Mouse (Mus musculus) kidney, embryonic 14.5 days (tissue): Measurements from ENCODE around the gene Lrrc72. TPM values are rescaled to one million over a fixed set of nuclear protein-coding genes. Genes with fewer than 3 reads are reported as not detected.

Experiments used
- ATAC-seq: fragments of 200-750 bp; cut with Nextera tagmentation; 2 replicates; pipeline ENCODE4 v1.8.0; 2017; ENCODE audit warnings: moderate number of reproducible peaks, mild to moderate bottlenecking, moderate TSS enrichment, moderate library complexity; ENCODE audit not compliant: low FRiP score, low TSS enrichment
- H3K27ac ChIP-seq: fragments of 300-500 bp; sonication (generic); 2 replicates; pipeline ENCODE4 v1.5.1; 2014; ENCODE audit warnings: low read depth, mild to moderate bottlenecking, low read length, moderate library complexity, mixed read lengths
- H3K27me3 ChIP-seq: fragments of 300-500 bp; sonication (generic); 2 replicates; pipeline ENCODE4 v1.6.1; 2014; ENCODE audit warnings: mild to moderate bottlenecking, low read length; ENCODE audit not compliant: control insufficient read depth, insufficient read depth
- H3K36me3 ChIP-seq: fragments of 300-500 bp; sonication (generic); 2 replicates; pipeline ENCODE4 v1.6.1; 2014; ENCODE audit warnings: low read length, mixed read lengths; ENCODE audit not compliant: control insufficient read depth, insufficient read depth
- H3K4me1 ChIP-seq: fragments of 300-500 bp; sonication (generic); 2 replicates; pipeline ENCODE4 v1.6.1; 2014; ENCODE audit warnings: low read length, mixed read lengths; ENCODE audit not compliant: control insufficient read depth, insufficient read depth
- H3K4me2 ChIP-seq: fragments of 300-500 bp; sonication (generic); replicated peaks from 2 replicates; pipeline ENCODE4 v1.6.1; 2014; ENCODE audit warnings: low read depth, mild to moderate bottlenecking, low read length
- H3K4me3 ChIP-seq: fragments of 300-500 bp; sonication (generic); 2 replicates; pipeline ENCODE4 v1.5.1; 2014; ENCODE audit warnings: mild to moderate bottlenecking, low read length
- H3K9ac ChIP-seq: fragments of 300-500 bp; sonication (generic); 2 replicates; pipeline ENCODE4 v1.6.1; 2014; ENCODE audit warnings: low read depth, mild to moderate bottlenecking, low read length, moderate library complexity
- H3K9me3 ChIP-seq: fragments of 300-500 bp; sonication (generic); 2 replicates; pipeline ENCODE4 v1.6.1; 2016; ENCODE audit warnings: low read length; ENCODE audit not compliant: control insufficient read depth
- WGBS: fragments of 180-500 bp; shearing (Covaris S2); extraction: QIAGEN DNeasy Blood & Tissue Kit; methylation state at CpG from one replicate; pipeline ENCODE4 v1.1.7; 2014; 5-methylcytosine and 5-hydroxymethylcytosine counted together
- polyA plus RNA-seq: library from polyadenylated mRNA; unstranded; fragments of >200 nt; fragmentation: Nextera tagmentation; extraction: Ambion mirVana; gene quantifications from 2 replicates; pipeline ENCODE4 v1.2.1, GENCODE M21; 2014

Gene Lrrc72
- polyA plus RNA-seq: not detected in 2 replicates

GRCm38 (mm10) chr12:36253298-36253697 is at the start of gene Lrrc72:
Gene Lrrc72 (minus strand): TSS chr12:36253398.
- ATAC-seq: no peak
- H3K9ac ChIP-seq: no peak within 1 kb of the TSS

GRCm38 (mm10) chr12:36302326-36302725 is 49.1 kb upstream of the Lrrc72 start:
- Histone ChIP-seq H3K4me2 (no peak overlapping the region), H3K4me1 (no peaks in the 10 kb centered on the region), H3K4me3 (no peak overlapping the region), H3K9ac (no peak overlapping the region), H3K27ac (no peak overlapping the region), H3K36me3 (no peaks in the 10 kb centered on the region), H3K27me3 (no peaks in the 10 kb centered on the region), H3K9me3 (no peaks in the 10 kb centered on the region)
- WGBS: 84% methylated on average over 12 of the region's 12 CpGs
- no peak for ATAC-seq

More at GRCm38 (mm10) chr12:36253298-36253697, at the start of gene Lrrc72:
- Histone ChIP-seq H3K4me1 (no peaks in the 10 kb centered on the region), H3K27ac (no peak within 1 kb of the TSS), H3K27me3 (no peaks in the 10 kb centered on the region), H3K9me3 (no peaks in the 10 kb centered on the region), H3K36me3 (no peaks in the 10 kb centered on the region), H3K4me3 (no peak within 1 kb of the TSS), H3K4me2 (no peak within 1 kb of the TSS)
- WGBS: 91% methylated on average over 9 of the region's 9 CpGs

- Histone ChIP-seq H3K27me3 (no peaks in the 10 kb centered on the region), H3K9ac (no peak overlapping the region)
These were observed 38.1 kb upstream of the Lrrc72 start for GRCm38 (mm10) chr12:36291346-36291745.

GRCm38 (mm10) chr12:36290465-36290864 is 37.3 kb upstream of the Lrrc72 start:
- no peak overlapping the region for H3K9ac ChIP-seq
- 66% methylated on average over 4 of the region's 4 CpGs for WGBS
- H3K4me1 ChIP-seq: no peaks in the 10 kb centered on the region
- no peak overlapping the region for H3K4me3 ChIP-seq
- no peak for ATAC-seq
- H3K4me2 ChIP-seq: no peak overlapping the region
- no peak overlapping the region for H3K27ac ChIP-seq
- no peaks in the 10 kb centered on the region for H3K9me3 ChIP-seq
- no peaks in the 10 kb centered on the region for H3K36me3 ChIP-seq
- H3K27me3 ChIP-seq: no peaks in the 10 kb centered on the region

More at GRCm38 (mm10) chr12:36291346-36291745, 38.1 kb upstream of the Lrrc72 start:
- WGBS: 87% methylated on average over 6 of the region's 6 CpGs
- H3K4me2 ChIP-seq: no peak overlapping the region
- H3K9me3 ChIP-seq: no peaks in the 10 kb centered on the region
- H3K27ac ChIP-seq: no peak overlapping the region
- no peaks in the 10 kb centered on the region for H3K36me3 ChIP-seq
- no peaks in the 10 kb centered on the region for H3K4me1 ChIP-seq
- no peak for ATAC-seq
- no peak overlapping the region for H3K4me3 ChIP-seq

- H3K4me2 ChIP-seq: no peak overlapping the region
- no peaks in the 10 kb centered on the region for H3K4me1 ChIP-seq
- no peak for ATAC-seq
- H3K9ac ChIP-seq: no peak overlapping the region
- H3K4me3 ChIP-seq: no peak overlapping the region
- H3K27ac ChIP-seq: no peak overlapping the region
- H3K36me3 ChIP-seq: no peaks in the 10 kb centered on the region
- no peaks in the 10 kb centered on the region for H3K9me3 ChIP-seq
- 84% methylated on average over 8 of the region's 8 CpGs for WGBS
- no peaks in the 10 kb centered on the region for H3K27me3 ChIP-seq
These were observed 36.4 kb upstream of the Lrrc72 start for GRCm38 (mm10) chr12:36289634-36290033.

GRCm38 (mm10) chr12:36274823-36275222 is 21.6 kb upstream of the Lrrc72 start:
- no peak overlapping the region for H3K4me2 ChIP-seq
- H3K36me3 ChIP-seq: no peaks in the 10 kb centered on the region
- H3K9ac ChIP-seq: no peak overlapping the region
- H3K27ac ChIP-seq: no peak overlapping the region
- H3K4me1 ChIP-seq: no peaks in the 10 kb centered on the region
- no peaks in the 10 kb centered on the region for H3K9me3 ChIP-seq
- H3K27me3 ChIP-seq: no peaks in the 10 kb centered on the region
- ATAC-seq: no peak
- 69% methylated on average over 3 of the region's 3 CpGs for WGBS
- no peak overlapping the region for H3K4me3 ChIP-seq

- H3K4me2 ChIP-seq: no peak overlapping the region
- H3K9ac ChIP-seq: no peak overlapping the region
- ATAC-seq: no peak
- no peaks in the 10 kb centered on the region for H3K27me3 ChIP-seq
- no peaks in the 10 kb centered on the region for H3K9me3 ChIP-seq
- H3K4me1 ChIP-seq: no peaks in the 10 kb centered on the region
- no peak overlapping the region for H3K4me3 ChIP-seq
- no peaks in the 10 kb centered on the region for H3K36me3 ChIP-seq
- 88% methylated on average over 8 of the region's 8 CpGs for WGBS
- H3K27ac ChIP-seq: no peak overlapping the region
These were observed 14.6 kb upstream of the Lrrc72 start for GRCm38 (mm10) chr12:36267670-36268246.

- Histone ChIP-seq H3K36me3 (no peaks in the 10 kb centered on the region), H3K4me1 (no peaks in the 10 kb centered on the region), H3K27ac (no peak overlapping the region), H3K4me2 (no peak overlapping the region), H3K9me3 (no peaks in the 10 kb centered on the region), H3K27me3 (no peaks in the 10 kb centered on the region), H3K4me3 (no peak overlapping the region), H3K9ac (no peak overlapping the region)
- 64% methylated on average over 11 of the region's 11 CpGs for WGBS
- no peak for ATAC-seq
These were observed 9.0 kb upstream of the Lrrc72 start for GRCm38 (mm10) chr12:36262116-36262721.

- Histone ChIP-seq H3K9me3 (no peaks in the 10 kb centered on the region), H3K36me3 (no peaks in the 10 kb centered on the region)
- WGBS: 33% methylated on average over 5 of the region's 5 CpGs
These were observed 2.2 kb upstream of the Lrrc72 start for GRCm38 (mm10) chr12:36255413-36255812.

More at GRCm38 (mm10) chr12:36255413-36255812, 2.2 kb upstream of the Lrrc72 start:
- no peaks in the 10 kb centered on the region for H3K4me1 ChIP-seq
- no peak for ATAC-seq
- H3K4me3 ChIP-seq: no peak overlapping the region
- no peak overlapping the region for H3K9ac ChIP-seq
- H3K4me2 ChIP-seq: no peak overlapping the region
- H3K27me3 ChIP-seq: no peaks in the 10 kb centered on the region
- no peak overlapping the region for H3K27ac ChIP-seq
